8 mouse cellular contexts compared by ENCODE assay signal in the genomic region with DNA sequence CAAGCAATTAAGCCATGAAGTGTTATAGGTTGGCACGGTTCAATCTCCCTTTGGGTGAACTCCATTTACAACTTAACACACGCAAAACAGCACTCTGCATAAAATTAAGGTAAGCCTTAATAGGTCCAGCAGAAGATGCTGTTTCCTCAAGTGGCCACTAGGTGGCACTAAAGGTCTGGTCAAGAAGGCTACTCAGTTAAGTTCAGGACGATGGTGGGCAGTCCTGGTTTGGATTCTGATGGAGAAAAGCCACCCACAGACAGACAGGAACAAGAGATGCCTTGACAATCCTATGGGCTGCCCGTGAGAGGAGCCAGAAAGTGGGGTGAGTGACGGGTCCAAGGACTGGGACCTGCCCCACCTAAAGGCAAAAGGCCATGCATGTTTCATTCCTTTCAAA. TPM values are rescaled to one million over a fixed set of nuclear protein-coding genes. Genes with fewer than 3 reads are reported as not detected.
DNase-seq lines count a peak whose midpoint lies in the region; ATAC-seq and TF ChIP-seq lines count a peak whose summit lies in the region.

No protein-coding gene starts in this region.

- WGBS in forebrain, embryonic 13.5 days = 7% methylated on average over 5 of the region's 5 CpGs

- H3K27ac ChIP-seq in MEL (ENCODE audit: control insufficient read depth, low read depth, low read length) = no peak overlapping the region
- H3K27ac ChIP-seq in forebrain, embryonic 13.5 days = no peak overlapping the region

- no peak overlapping the region for H3K9ac ChIP-seq in MEL (ENCODE audit: control insufficient read depth, low read depth, low read length, poor library complexity, severe bottlenecking)
- H3K9ac ChIP-seq in forebrain, embryonic 13.5 days = no peak overlapping the region

- TF ChIP-seq EP300 in MEL (IDR thresholded peaks at IDR 0.05; ENCODE audit: low read depth in 1 of 2, low read length in 2 of 2) = no peak

- peak; percentile 77 to 96 (median 96) for TF ChIP-seq CTCF in MEL (IDR thresholded peaks at IDR 0.05 in 2 of 3, conservative IDR thresholded peaks at IDR 0.05 in 1 of 3; ENCODE audit: control insufficient read depth in 1 of 3, insufficient read depth in 1 of 3, low read depth in 2 of 3, low read length in 3 of 3, poor library complexity in 1 of 3, severe bottlenecking in 1 of 3)

- peak; percentile 88 for DNase-seq in MEL (ENCODE audit: low read depth, low spot score)
- DNase-seq in cerebellum, adult 11 months = peak; percentile 50
- DNase-seq in layer of hippocampus, adult 9-11 months = peak; percentile 62
- DNase-seq in lung, postnatal 4 days = peak; percentile 37 to 78
- peak; percentile 67 for DNase-seq in retina, postnatal 7 days (ENCODE audit: low read depth, low spot score)
- DNase-seq in thymus, postnatal 4 days = peak; percentile 85

- H3K4me3 ChIP-seq in MEL (ENCODE audit: control insufficient read depth in 1 of 2, insufficient read depth in 1 of 2, low read depth in 2 of 2, low read length in 2 of 2) = no peak overlapping the region
- no peak overlapping the region for H3K4me3 ChIP-seq in forebrain, embryonic 13.5 days

- no peaks in the 10 kb centered on the region for H3K27me3 ChIP-seq in MEL (ENCODE audit: control insufficient read depth in 1 of 2, insufficient read depth in 2 of 2, low read length in 2 of 2)
- H3K27me3 ChIP-seq in forebrain, embryonic 13.5 days = no peaks in the 10 kb centered on the region

- no peaks in the 10 kb centered on the region for H3K9me3 ChIP-seq in MEL (replicated peaks; ENCODE audit: insufficient read depth, low read length)
- H3K9me3 ChIP-seq in forebrain, embryonic 13.5 days (replicated peaks) = no peaks in the 10 kb centered on the region

- H3K4me2 ChIP-seq in forebrain, embryonic 13.5 days = no peak overlapping the region

- peak; percentile 94 for TF ChIP-seq RAD21 in MEL (IDR thresholded peaks at IDR 0.05; ENCODE audit: low read depth, low read length)

- ATAC-seq in forebrain, embryonic 13.5 days = peak; percentile 77
- peak; percentile 73 to 89 for ATAC-seq in hematopoietic stem cell, adult 5-6 weeks (replicated peaks in 1 of 2; ENCODE audit: insufficient read depth in 1 of 2, low FRiP score in 2 of 2, low TSS enrichment in 1 of 2, low read depth in 1 of 2, poor library complexity in 2 of 2, severe bottlenecking in 2 of 2)

- no peaks in the 10 kb centered on the region for H3K36me3 ChIP-seq in MEL (ENCODE audit: control insufficient read depth in 1 of 2, insufficient read depth in 2 of 2, low read length in 2 of 2)
- H3K36me3 ChIP-seq in forebrain, embryonic 13.5 days (ENCODE audit: poor library complexity, severe bottlenecking) = no peaks in the 10 kb centered on the region

- no peak for TF ChIP-seq POLR2A in MEL (IDR thresholded peaks at IDR 0.05; ENCODE audit: control insufficient read depth in 1 of 2, insufficient read depth in 1 of 2, low read depth in 1 of 2, low read length in 2 of 2, poor library complexity in 1 of 2)

- H3K79me2 ChIP-seq in MEL (ENCODE audit: control insufficient read depth, insufficient read depth, low read length, poor library complexity) = no peaks in the 10 kb centered on the region

- H3K4me1 ChIP-seq in MEL (ENCODE audit: control insufficient read depth in 1 of 2, insufficient read depth in 2 of 2, low read length in 2 of 2) = no peaks in the 10 kb centered on the region
- no peaks in the 10 kb centered on the region for H3K4me1 ChIP-seq in forebrain, embryonic 13.5 days

TF ChIP-seq in MEL, 35 proteins besides CTCF, POLR2A, EP300 and RAD21:
- TF ChIP-seq ZC3H11A (IDR thresholded peaks at IDR 0.05; ENCODE audit: low read depth, low read length) (peak; percentile 76), ELF1 (IDR thresholded peaks at IDR 0.05; ENCODE audit: low read depth, low read length) (no peak), SMC3 (IDR thresholded peaks at IDR 0.05; ENCODE audit: low read depth, low read length) (peak; percentile 76)
TF ChIP-seq in MEL: peak in this region for 2.

RNA-seq across cellular contexts. Expression of a gene that starts 13.6 kb away (rescaled TPM):
- not detected in 2 replicates for total RNA-seq in MEL (2012; rRNA removed)
- polyA plus RNA-seq in MEL (2012; ENCODE audit: insufficient read depth in 1 of 2, insufficient read length in 2 of 2, low read depth in 1 of 2, low replicate concordance in 2 of 2, missing spikeins in 1 of 2) = not detected
- polyA plus RNA-seq in forebrain, embryonic 13.5 days (2015; fragmentation: Nextera tagmentation; extraction: Ambion mirVana) = not detected in 2 replicates
- 0.75 and 0.94 TPM in 2 replicates for total RNA-seq in hematopoietic stem cell, adult 5-6 weeks (2017)

RNA-seq across cellular contexts. Expression of a gene that starts 15.3 kb away (rescaled TPM):
- total RNA-seq in MEL (2012; rRNA removed) = not detected in 2 replicates
- under 1 TPM in 1 of 2 experiments, not detected in 1; 0.17 TPM for polyA plus RNA-seq in MEL (2012; ENCODE audit: insufficient read depth in 1 of 2, insufficient read length in 2 of 2, low read depth in 1 of 2, low replicate concordance in 2 of 2, missing spikeins in 1 of 2)
- 0.18 TPM in 1 of 2 replicates, not detected in the other for polyA plus RNA-seq in forebrain, embryonic 13.5 days (2015; fragmentation: Nextera tagmentation; extraction: Ambion mirVana)
- 1.0 and 1.6 TPM in 2 replicates for total RNA-seq in hematopoietic stem cell, adult 5-6 weeks (2017)

RNA-seq across cellular contexts. Expression of a gene that starts 18.2 kb away (rescaled TPM):
- total RNA-seq in MEL (2012; rRNA removed) = 84.8 and 165 TPM in 2 replicates
- polyA plus RNA-seq in MEL (2012; ENCODE audit: insufficient read depth in 1 of 2, insufficient read length in 2 of 2, low read depth in 1 of 2, low replicate concordance in 2 of 2, missing spikeins in 1 of 2) = 100 to 1,000 TPM in 1 of 2 experiments, not detected in 1; 267 TPM
- 98.0 and 114 TPM in 2 replicates for polyA plus RNA-seq in forebrain, embryonic 13.5 days (2015; fragmentation: Nextera tagmentation; extraction: Ambion mirVana)
- total RNA-seq in hematopoietic stem cell, adult 5-6 weeks (2017) = 42.1 and 65.3 TPM in 2 replicates

RNA-seq across cellular contexts. Expression of a gene that starts 41.0 kb away (rescaled TPM):
- not detected in 2 replicates for total RNA-seq in MEL (2012; rRNA removed)
- not detected for polyA plus RNA-seq in MEL (2012; ENCODE audit: insufficient read depth in 1 of 2, insufficient read length in 2 of 2, low read depth in 1 of 2, low replicate concordance in 2 of 2, missing spikeins in 1 of 2)
- 0.80 and 0.84 TPM in 2 replicates for polyA plus RNA-seq in forebrain, embryonic 13.5 days (2015; fragmentation: Nextera tagmentation; extraction: Ambion mirVana)
- 5.1 and 6.8 TPM in 2 replicates for total RNA-seq in hematopoietic stem cell, adult 5-6 weeks (2017)

RNA-seq across cellular contexts. Expression of a gene that starts 49.8 kb away (rescaled TPM):
- total RNA-seq in MEL (2012; rRNA removed) = 9.3 and 10.7 TPM in 2 replicates
- 10 to 100 TPM in 1 of 2 experiments, not detected in 1; 15.6 TPM for polyA plus RNA-seq in MEL (2012; ENCODE audit: insufficient read depth in 1 of 2, insufficient read length in 2 of 2, low read depth in 1 of 2, low replicate concordance in 2 of 2, missing spikeins in 1 of 2)
- polyA plus RNA-seq in forebrain, embryonic 13.5 days (2015; fragmentation: Nextera tagmentation; extraction: Ambion mirVana) = 26.7 and 36.1 TPM in 2 replicates
- total RNA-seq in hematopoietic stem cell, adult 5-6 weeks (2017) = 11.7 and 19.3 TPM in 2 replicates
